Mouse (Mus musculus) midbrain, embryonic 15.5 days (tissue): ENCODE measurements around the gene Prkar2b. TPM values are rescaled to one million over a fixed set of nuclear protein-coding genes. Genes with fewer than 3 reads are reported as not detected.
"Not testable (repeated sequence)": the region's sequence is repeated elsewhere in the genome, so short reads cannot be mapped to it uniquely, and the experiment has no call there.

ENCODE experiments used
- ATAC-seq: fragments of 200-750 bp; cut with Nextera tagmentation; replicated peaks from 2 replicates; pipeline ENCODE4 v1.8.0; 2017; ENCODE audit warnings: moderate TSS enrichment
- H3K27ac ChIP-seq: fragments of 300-500 bp; sonication (generic); 2 replicates; pipeline ENCODE4 v1.5.1; 2015; ENCODE audit warnings: mild to moderate bottlenecking, inconsistent platforms
- H3K27me3 ChIP-seq: fragments of 300-500 bp; sonication (generic); replicated peaks from 2 replicates; pipeline ENCODE4 v1.6.1; 2015; ENCODE audit warnings: inconsistent platforms
- H3K36me3 ChIP-seq: fragments of 300-500 bp; sonication (generic); replicated peaks from 2 replicates; pipeline ENCODE4 v1.6.1; 2015; ENCODE audit warnings: inconsistent platforms
- H3K4me1 ChIP-seq: fragments of 300-500 bp; sonication (generic); 2 replicates; pipeline ENCODE4 v1.6.1; 2015; ENCODE audit warnings: inconsistent platforms
- H3K4me2 ChIP-seq: fragments of 300-500 bp; sonication (generic); 2 replicates; pipeline ENCODE4 v1.6.1; 2015; ENCODE audit warnings: inconsistent platforms, mild to moderate bottlenecking, moderate library complexity
- H3K4me3 ChIP-seq: fragments of 300-500 bp; sonication (generic); 2 replicates; pipeline ENCODE4 v1.5.1; 2015; ENCODE audit warnings: mild to moderate bottlenecking, inconsistent platforms
- H3K9ac ChIP-seq: fragments of 300-500 bp; sonication (generic); 2 replicates; pipeline ENCODE4 v1.6.1; 2015; ENCODE audit warnings: mild to moderate bottlenecking, inconsistent platforms
- H3K9me3 ChIP-seq: fragments of 300-500 bp; sonication (generic); 2 replicates; pipeline ENCODE4 v1.6.1; 2016; ENCODE audit warnings: inconsistent platforms
- WGBS: fragments of 180-500 bp; shearing (Covaris S2); methylation state at CpG from one replicate; pipeline ENCODE4 v1.1.7; 2015; ENCODE audit warnings: mixed read lengths; 5-methylcytosine and 5-hydroxymethylcytosine counted together
- polyA plus RNA-seq: library from polyadenylated mRNA; unstranded; fragments of >200 nt; fragmentation: Nextera tagmentation; extraction: Ambion mirVana; gene quantifications from 2 replicates; pipeline ENCODE4 v1.2.1, GENCODE M21; 2015

Gene Prkar2b
- polyA plus RNA-seq, 1 experiment from 2014 or later, result 148 TPM

DNA sequence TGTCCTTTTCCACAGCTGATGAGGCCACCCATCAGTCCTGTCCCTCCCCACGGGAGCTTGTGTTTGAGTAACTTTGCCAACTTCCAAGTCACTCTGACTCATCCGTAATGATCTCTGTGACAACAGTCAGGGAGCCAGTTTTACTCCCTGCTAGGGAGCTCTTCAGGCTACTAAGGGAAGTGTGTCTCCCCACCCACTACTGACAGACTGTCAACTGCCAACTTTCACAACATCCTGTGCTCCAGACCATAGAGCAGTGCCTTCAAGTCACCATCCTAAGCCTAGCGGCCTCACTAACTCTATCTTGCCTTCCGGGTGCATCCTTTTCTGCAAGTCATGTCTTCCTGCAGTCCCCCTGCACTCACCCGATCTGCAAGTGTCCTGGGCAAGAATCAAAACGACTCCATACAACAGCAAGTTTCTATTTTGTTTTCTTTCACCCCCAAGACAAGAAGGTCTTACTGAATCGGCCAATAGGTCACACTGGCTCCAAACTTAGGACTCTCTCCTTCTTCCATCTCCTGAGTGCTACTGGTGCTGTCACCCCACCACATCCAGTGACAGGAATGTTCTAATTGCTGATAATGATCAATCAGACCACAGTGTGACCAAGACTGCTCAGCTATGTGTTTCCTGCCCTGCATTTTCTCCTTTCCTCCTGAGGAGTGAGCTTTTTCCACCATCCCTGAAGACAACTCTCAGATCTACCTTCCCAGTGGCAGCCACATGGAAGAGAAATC, 43.3 kb downstream of the Prkar2b start:
- Histone ChIP-seq H3K9ac (no peak overlapping the region), H3K36me3 (no peaks in the 10 kb centered on the region), H3K9me3 (no peaks in the 10 kb centered on the region), H3K4me3 (no peak overlapping the region), H3K4me2 (no peak overlapping the region), H3K27ac (no peak overlapping the region), H3K27me3 (no peaks in the 10 kb centered on the region), H3K4me1 (peaks cover 13% of the 10 kb centered on the region)
- WGBS, result 75% methylated on average over 7 of the region's 7 CpGs
- ATAC-seq, result no peak

DNA sequence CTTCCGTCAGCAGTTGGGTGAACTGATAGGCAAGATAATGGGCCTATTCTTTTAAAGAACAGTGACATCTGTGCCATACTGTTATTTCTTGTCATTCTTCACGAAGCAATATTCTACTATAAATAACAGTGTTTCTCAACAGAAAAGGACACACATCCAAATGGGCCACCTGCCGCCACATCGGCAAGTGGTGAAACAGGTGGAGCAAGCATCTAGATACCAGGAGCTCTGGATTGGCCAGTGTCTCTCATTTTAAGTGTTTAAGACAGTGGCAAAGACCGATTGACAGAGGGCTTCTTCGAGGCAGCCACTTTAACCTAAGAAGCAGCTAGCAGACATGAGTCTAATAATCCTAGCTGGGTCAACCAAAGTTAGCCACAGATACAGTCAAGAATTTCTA, 44.6 kb downstream of the Prkar2b start:
- Histone ChIP-seq H3K4me3 (no peak overlapping the region), H3K4me2 (no peak overlapping the region), H3K27ac (no peak overlapping the region), H3K36me3 (no peaks in the 10 kb centered on the region), H3K9me3 (no peaks in the 10 kb centered on the region), H3K9ac (no peak overlapping the region), H3K4me1 (peaks cover 13% of the 10 kb centered on the region), H3K27me3 (no peaks in the 10 kb centered on the region)
- no peak for ATAC-seq
- 82% methylated on average over 6 of the region's 6 CpGs for WGBS

DNA sequence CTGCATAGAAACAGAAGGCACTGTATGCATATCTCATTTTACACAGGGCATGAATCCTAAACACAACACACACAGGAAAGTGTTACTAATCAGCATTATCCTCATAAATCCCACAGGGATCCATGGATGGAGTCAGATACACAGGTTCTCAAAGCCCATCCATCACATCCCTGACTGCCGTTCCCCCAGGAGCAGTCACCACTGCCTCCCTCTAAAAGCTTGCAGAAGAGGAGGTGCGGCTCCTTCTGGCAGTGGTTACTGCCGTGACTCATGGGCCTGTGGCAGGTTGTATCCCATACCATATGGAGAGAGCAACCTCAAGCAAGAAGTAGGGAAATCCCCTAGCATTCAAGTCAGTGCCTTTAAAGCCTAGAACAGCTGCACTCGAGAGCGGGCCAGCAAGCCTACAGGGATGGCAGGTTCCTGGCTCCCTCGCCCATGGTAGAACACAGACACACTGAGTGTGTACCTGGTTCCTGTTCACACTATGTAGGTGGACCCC, 45.8 kb downstream of the Prkar2b start:
- Histone ChIP-seq H3K36me3 (no peaks in the 10 kb centered on the region), H3K27me3 (no peaks in the 10 kb centered on the region), H3K27ac (no peak overlapping the region), H3K9me3 (no peaks in the 10 kb centered on the region), H3K4me1 (peaks cover 13% of the 10 kb centered on the region), H3K4me3 (no peak overlapping the region), H3K4me2 (no peak overlapping the region), H3K9ac (no peak overlapping the region)
- ATAC-seq, result 0 out of 2 replicates have a peak, but pooled peaks have one; percentile 37
- WGBS, result 52% methylated on average over 6 of the region's 6 CpGs

DNA sequence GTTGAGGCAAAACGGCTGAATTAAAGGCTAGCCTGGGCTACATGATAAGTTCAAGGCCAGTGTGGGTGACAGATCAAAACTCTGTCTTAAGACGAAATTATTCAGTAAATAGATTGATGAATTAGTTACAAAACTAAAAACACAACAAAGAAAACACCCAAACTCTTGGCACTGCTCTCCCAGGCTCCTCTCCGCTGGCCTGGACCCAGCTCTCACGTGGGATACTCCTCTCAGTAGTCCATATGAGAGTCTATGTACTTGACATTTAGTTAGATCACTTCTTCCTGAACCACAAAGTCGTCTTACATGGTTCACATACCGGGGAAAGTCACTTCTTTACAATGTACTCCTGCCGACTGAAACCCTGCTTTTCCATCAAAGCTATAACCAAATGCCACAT, 46.3 kb downstream of the Prkar2b start:
- 65% methylated on average over 7 of the region's 7 CpGs for WGBS
- H3K4me3 ChIP-seq, result no peak overlapping the region
- H3K36me3 ChIP-seq, result no peaks in the 10 kb centered on the region
- no peaks in the 10 kb centered on the region for H3K9me3 ChIP-seq
- H3K27me3 ChIP-seq, result no peaks in the 10 kb centered on the region
- H3K27ac ChIP-seq, result no peak overlapping the region
- no peak for ATAC-seq
- no peak overlapping the region for H3K9ac ChIP-seq
- peaks cover 13% of the 10 kb centered on the region for H3K4me1 ChIP-seq
- no peak overlapping the region for H3K4me2 ChIP-seq

DNA sequence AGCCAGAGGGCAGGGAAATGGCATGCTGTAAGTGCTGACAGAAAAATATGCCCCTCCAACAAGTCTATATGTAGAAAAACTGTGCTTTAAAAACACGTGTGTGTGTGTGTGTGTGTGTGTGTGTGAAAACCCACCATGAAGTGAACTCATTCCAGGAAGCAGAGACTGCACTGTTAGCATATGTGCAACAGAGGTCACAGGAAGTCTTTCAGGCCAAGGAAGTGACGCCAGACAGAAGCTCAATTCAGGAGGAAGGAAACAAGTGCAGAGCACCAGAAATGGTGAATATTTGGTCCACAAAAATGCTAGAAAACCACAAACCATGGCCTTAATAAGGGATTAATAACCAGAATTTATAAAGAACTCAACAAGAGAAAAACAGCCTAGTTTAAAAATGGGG, 48.9 kb downstream of the Prkar2b start:
- no peaks in the 10 kb centered on the region for H3K9me3 ChIP-seq
- 77% methylated on average over 2 of the region's 2 CpGs for WGBS
- H3K36me3 ChIP-seq, result no peaks in the 10 kb centered on the region
- H3K4me2 ChIP-seq, result no peak overlapping the region
- no peak overlapping the region for H3K4me3 ChIP-seq
- H3K4me1 ChIP-seq, result peaks cover 6% of the 10 kb centered on the region
- no peaks in the 10 kb centered on the region for H3K27me3 ChIP-seq
- no peak for ATAC-seq
- no peak overlapping the region for H3K9ac ChIP-seq
- no peak overlapping the region for H3K27ac ChIP-seq

DNA sequence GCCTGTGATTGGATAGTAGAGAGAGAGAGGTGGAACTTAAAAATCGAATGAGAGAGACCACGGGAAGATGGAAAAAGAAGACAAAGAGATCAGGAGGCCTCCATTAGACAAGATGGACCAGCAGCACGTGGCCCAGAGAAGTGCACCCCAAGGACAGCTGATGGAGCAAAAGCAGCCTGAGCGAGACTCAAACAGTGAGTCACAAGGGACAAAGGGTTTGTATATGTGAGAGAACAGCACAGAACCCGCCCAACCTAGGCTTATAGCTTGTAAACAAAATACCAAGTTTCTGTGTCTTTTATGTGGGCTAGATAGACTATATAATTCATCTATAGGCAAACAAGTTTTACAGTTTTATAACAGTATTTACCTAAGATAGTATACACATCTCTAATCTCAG, 50.0 kb downstream of the Prkar2b start:
- Histone ChIP-seq H3K4me3 (no peak overlapping the region), H3K4me1 (peaks cover 6% of the 10 kb centered on the region), H3K27ac (no peak overlapping the region), H3K9me3 (no peaks in the 10 kb centered on the region), H3K27me3 (no peaks in the 10 kb centered on the region), H3K36me3 (no peaks in the 10 kb centered on the region), H3K4me2 (no peak overlapping the region), H3K9ac (no peak overlapping the region)
- 96% methylated on average over 5 of the region's 5 CpGs for WGBS
- no peak for ATAC-seq

DNA sequence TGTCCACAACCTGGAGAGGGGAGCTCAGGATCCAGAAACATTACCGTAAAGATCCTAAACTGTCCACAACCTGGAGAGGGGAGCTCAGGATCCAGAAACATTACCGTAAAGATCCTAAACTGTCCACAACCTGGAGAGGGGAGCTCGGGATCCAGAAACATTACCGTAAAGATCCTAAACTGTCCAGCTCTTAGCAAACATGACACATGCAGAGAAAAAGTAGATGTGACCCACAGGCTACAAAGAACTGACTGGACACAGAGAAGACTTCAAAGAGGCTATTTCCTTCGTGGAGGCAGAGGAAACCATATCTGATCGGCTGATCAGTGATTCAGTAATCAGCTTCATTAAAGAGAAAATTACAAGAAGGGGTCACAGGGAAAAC, 51.1 kb downstream of the Prkar2b start:
- not testable (repeated sequence) for H3K4me2 ChIP-seq, H3K36me3 ChIP-seq, H3K27me3 ChIP-seq, H3K4me1 ChIP-seq, H3K27ac ChIP-seq, ATAC-seq, H3K4me3 ChIP-seq, H3K9ac ChIP-seq, H3K9me3 ChIP-seq
- WGBS, result 43% methylated on average over 6 of the region's 6 CpGs

DNA sequence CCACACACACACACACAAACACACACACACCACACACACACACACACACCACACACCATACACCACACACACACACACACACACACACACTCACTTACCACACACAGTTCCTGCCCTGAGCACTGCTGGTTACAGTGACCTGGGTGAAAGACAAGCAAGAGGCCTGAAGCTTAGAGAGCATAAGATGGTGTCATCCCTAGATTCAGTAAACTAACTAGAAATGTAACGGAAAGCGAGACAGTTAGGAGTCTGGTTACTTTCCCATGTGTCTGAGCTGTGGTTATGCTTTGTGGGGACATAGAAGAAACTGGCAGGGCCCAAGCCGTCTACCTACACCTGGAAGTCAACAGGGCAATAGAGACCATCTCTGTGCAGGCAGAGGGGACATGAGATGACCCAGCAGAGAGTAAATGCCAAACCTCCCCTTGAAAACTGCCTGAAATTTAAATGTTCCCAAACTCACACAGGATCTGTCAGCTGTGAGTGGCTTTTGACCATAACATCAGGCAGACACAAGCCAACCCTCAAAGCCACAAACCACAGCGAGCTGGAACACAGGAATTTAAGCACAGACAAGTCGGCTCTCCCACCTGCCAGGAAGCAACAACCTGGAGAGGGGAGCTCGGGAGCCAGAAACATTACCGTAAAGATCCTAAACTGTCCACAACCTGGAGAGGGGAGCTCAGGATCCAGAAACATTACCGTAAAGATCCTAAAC, 51.7 kb downstream of the Prkar2b start:
- Histone ChIP-seq H3K4me3 (no peak overlapping the region), H3K27ac (no peak overlapping the region), H3K4me1 (no peaks in the 10 kb centered on the region), H3K36me3 (no peaks in the 10 kb centered on the region), H3K4me2 (no peak overlapping the region), H3K9ac (no peak overlapping the region), H3K27me3 (no peaks in the 10 kb centered on the region), H3K9me3 (no peaks in the 10 kb centered on the region)
- WGBS, result 23% methylated on average over 8 of the region's 8 CpGs
- ATAC-seq, result 0 out of 2 replicates have a peak, but pooled peaks have one; percentile 20

DNA sequence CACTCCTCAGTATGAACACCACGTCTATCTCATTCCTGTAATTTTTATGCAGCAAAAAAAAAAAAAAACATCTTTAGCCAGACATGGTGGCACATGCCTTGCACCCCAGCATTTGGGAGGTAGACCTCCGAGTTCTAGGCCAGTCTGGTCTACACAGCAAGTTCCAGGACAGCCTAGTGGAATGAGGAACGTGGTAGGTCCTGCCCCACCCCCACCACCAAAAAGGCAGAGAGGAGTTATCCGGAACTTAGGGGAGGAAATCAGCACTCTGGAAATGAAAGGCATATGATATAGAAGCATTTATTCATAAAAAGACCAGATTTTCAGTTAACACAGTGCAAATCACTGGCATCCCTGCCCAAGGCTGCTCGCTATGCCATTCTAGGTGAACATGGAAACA, 52.4 kb downstream of the Prkar2b start:
- H3K4me2 ChIP-seq, result no peak overlapping the region
- no peak overlapping the region for H3K27ac ChIP-seq
- ATAC-seq, result no peak
- no peak overlapping the region for H3K9ac ChIP-seq
- no peak overlapping the region for H3K4me3 ChIP-seq
- no peaks in the 10 kb centered on the region for H3K36me3 ChIP-seq
- H3K27me3 ChIP-seq, result no peaks in the 10 kb centered on the region
- no peaks in the 10 kb centered on the region for H3K4me1 ChIP-seq
- WGBS, result 81% methylated on average over 5 of the region's 5 CpGs
- H3K9me3 ChIP-seq, result no peaks in the 10 kb centered on the region

DNA sequence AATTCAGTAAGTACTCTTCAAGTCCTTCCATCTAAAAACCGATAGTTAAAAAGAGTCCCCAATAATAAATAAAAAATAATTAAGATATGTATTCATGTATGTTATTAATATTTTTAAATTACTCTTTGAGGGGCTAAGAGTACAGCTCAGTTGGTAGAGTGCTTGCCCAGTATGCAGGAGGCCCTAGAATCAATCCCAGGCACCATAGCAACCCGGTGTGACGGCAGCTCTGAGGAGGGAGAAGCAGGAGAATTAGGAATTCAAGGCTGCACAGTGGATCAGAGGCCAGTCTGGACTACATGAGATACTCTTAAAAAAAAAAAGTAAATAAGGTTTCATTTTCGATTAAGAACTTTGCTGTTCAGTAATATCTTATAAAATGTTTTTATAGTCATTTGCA, 53.5 kb downstream of the Prkar2b start:
- no peak for ATAC-seq
- no peaks in the 10 kb centered on the region for H3K27me3 ChIP-seq
- no peaks in the 10 kb centered on the region for H3K4me1 ChIP-seq
- no peaks in the 10 kb centered on the region for H3K36me3 ChIP-seq
- H3K4me3 ChIP-seq, result no peak overlapping the region
- 75% methylated on average over 4 of the region's 4 CpGs for WGBS
- H3K9me3 ChIP-seq, result no peaks in the 10 kb centered on the region
- H3K4me2 ChIP-seq, result no peak overlapping the region
- no peak overlapping the region for H3K9ac ChIP-seq
- H3K27ac ChIP-seq, result no peak overlapping the region

DNA sequence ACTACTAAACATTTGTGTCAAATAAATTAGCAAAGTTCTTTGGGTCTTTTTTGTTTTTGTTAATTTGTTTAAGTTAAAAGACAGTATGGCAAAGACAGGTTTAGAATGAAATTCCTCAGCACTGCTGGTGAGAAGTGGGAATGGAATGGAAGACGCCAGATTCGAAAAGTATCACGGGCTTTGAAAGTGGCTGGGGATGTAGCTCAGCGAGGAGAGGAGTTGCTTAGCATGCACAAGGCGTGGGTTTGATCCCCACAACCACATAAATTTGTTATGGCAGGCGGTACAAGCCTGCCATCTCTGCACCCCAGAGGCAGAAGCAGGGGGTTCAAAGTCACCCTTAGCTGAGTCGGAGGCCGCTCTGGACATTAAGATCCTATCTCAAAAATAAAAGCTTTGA, 54.1 kb downstream of the Prkar2b start:
- no peak for ATAC-seq
- WGBS, result 87% methylated on average over 8 of the region's 8 CpGs
- Histone ChIP-seq H3K4me1 (no peaks in the 10 kb centered on the region), H3K36me3 (no peaks in the 10 kb centered on the region), H3K4me3 (no peak overlapping the region), H3K27me3 (no peaks in the 10 kb centered on the region), H3K9ac (no peak overlapping the region), H3K27ac (no peak overlapping the region), H3K9me3 (no peaks in the 10 kb centered on the region), H3K4me2 (no peak overlapping the region)

DNA sequence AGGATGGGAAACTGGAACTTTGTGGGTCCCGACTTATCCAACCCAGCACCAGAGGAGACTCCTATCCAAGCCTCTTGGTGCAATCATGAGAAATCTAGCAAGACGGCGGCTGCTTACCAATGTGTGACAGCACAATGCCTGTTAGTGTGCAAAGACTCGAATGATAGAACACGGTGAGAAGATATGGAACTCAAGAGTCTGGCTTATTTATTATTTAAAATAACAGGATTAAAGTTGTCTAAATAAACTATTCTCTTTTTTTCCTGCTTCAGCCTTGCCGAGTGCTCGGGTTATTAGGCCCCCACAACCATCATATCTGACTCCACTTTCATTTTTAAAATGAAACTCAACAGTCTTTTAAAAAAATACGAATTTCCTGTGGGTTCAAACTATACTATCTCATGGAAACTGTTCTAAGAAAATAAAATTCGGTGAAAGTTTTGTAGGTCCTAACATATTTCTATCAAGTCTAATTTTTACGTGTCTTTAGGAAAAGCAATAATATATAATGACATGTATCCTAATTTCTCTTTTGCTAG, 54.6 kb downstream of the Prkar2b start:
- Histone ChIP-seq H3K9ac (no peak overlapping the region), H3K4me1 (no peaks in the 10 kb centered on the region), H3K27ac (no peak overlapping the region), H3K9me3 (no peaks in the 10 kb centered on the region), H3K36me3 (no peaks in the 10 kb centered on the region), H3K27me3 (no peaks in the 10 kb centered on the region), H3K4me3 (no peak overlapping the region), H3K4me2 (no peak overlapping the region)
- WGBS, result 91% methylated on average over 10 of the region's 10 CpGs
- no peak for ATAC-seq
